In genomic region chr14:116473378-116474179, GRCm38 (mm10) we compare ENCODE assay signal across 16 mouse cellular contexts.
"Had no signal": no experiment of that assay in that cellular context is flagged by ENCODE, and none has a peak within 500 bp of the region (broad histone marks: within the 10 kb centered on the region; RNA-seq: fewer than 3 reads in every experiment).

No protein-coding gene starts in this region.

- H3K4me2 ChIP-seq: limb, embryonic 12.5 days; liver, embryonic 11.5 days; liver, embryonic 15.5 days; midbrain, embryonic 12.5 days had no signal

- H3K4me1 ChIP-seq: limb, embryonic 12.5 days; liver, embryonic 15.5 days; megakaryocyte, embryonic 14.5 days; midbrain, embryonic 12.5 days had no signal

- H3K36me3 ChIP-seq: limb, embryonic 12.5 days; liver, embryonic 15.5 days; midbrain, embryonic 12.5 days had no signal

- H3K27ac ChIP-seq: limb, embryonic 12.5 days; liver, embryonic 15.5 days; macrophage; midbrain, embryonic 12.5 days had no signal

- H3K4me3 ChIP-seq: limb, embryonic 12.5 days; liver, embryonic 15.5 days; megakaryocyte, embryonic 14.5 days; midbrain, embryonic 12.5 days had no signal

- H3K27me3 ChIP-seq: limb, embryonic 12.5 days; liver, embryonic 15.5 days; megakaryocyte, embryonic 14.5 days; midbrain, embryonic 12.5 days had no signal

- H3K9ac ChIP-seq: limb, embryonic 12.5 days; liver, embryonic 15.5 days; midbrain, embryonic 12.5 days had no signal

- DNase-seq: kidney, adult 18-20 months; kidney, postnatal 14 days; layer of hippocampus, adult 9-11 months; layer of hippocampus, postnatal 36 days; lung, adult 2 months; lung, postnatal 10 days; right cerebral cortex, postnatal 4 days; spleen, adult 18-20 months; thymus, adult 18-20 months; thymus, postnatal 14 days had no signal

- H3K9me3 ChIP-seq: limb, embryonic 12.5 days; liver, embryonic 15.5 days; megakaryocyte, embryonic 14.5 days; midbrain, embryonic 12.5 days had no signal
